In genomic region chr1:180210031-180210432, GRCm38 (mm10) we compare ENCODE assay signal across 12 mouse cellular contexts. TPM values are rescaled to one million over a fixed set of nuclear protein-coding genes. Genes with fewer than 3 reads are reported as not detected.
DNase-seq lines count a peak whose midpoint lies in the region; ATAC-seq lines count a peak whose summit lies in the region.
"Had no signal": no experiment of that assay in that cellular context is flagged by ENCODE, and none has a peak within 500 bp of the region (broad histone marks: within the 10 kb centered on the region; RNA-seq: fewer than 3 reads in every experiment).

No protein-coding gene starts in this region.

- no peak overlapping the region; the same call in 1 of the 2 replicates for H3K27ac ChIP-seq in heart, embryonic 10.5 days
- no peak overlapping the region for H3K27ac ChIP-seq in forebrain, embryonic 11.5 days (ENCODE audit: low read depth, low read length)
- H3K27ac ChIP-seq: liver, embryonic 15.5 days; stomach, postnatal 0 days had no signal

- peak; percentile 96 for DNase-seq in heart, adult 11 months
- no peak for DNase-seq in heart, embryonic 10.5 days (ENCODE audit: low spot score)
- peak; percentile 24 for DNase-seq in adipocyte (ENCODE audit: low spot score)
- DNase-seq in adrenal gland, postnatal 25 days, result peak; percentile 64
- peak; percentile 78 to 84 for DNase-seq in heart, postnatal 10 days
- DNase-seq in frontal cortex, adult 2 months (ENCODE audit: extremely low spot score in 1 of 2, low spot score in 1 of 2), result no peak
- no peak for DNase-seq in lung, postnatal 4 days
- no peak for DNase-seq in forebrain, embryonic 11.5 days (ENCODE audit: low spot score)

- peaks cover 8% of the 10 kb centered on the region; the same call in 1 of the 2 replicates for H3K4me1 ChIP-seq in heart, embryonic 10.5 days
- no peaks in the 10 kb centered on the region for H3K4me1 ChIP-seq in forebrain, embryonic 11.5 days (replicated peaks; ENCODE audit: control insufficient read depth, insufficient read depth, low read length)

- no peaks in the 10 kb centered on the region for H3K27me3 ChIP-seq in heart, embryonic 10.5 days (ENCODE audit: insufficient read depth, poor library complexity, severe bottlenecking)
- no peaks in the 10 kb centered on the region for H3K27me3 ChIP-seq in forebrain, embryonic 11.5 days (ENCODE audit: control insufficient read depth, insufficient read depth, low read length)
- H3K27me3 ChIP-seq: liver, embryonic 15.5 days; megakaryocyte, embryonic 14.5 days had no signal

- intact Hi-C loops in heart, postnatal 10 days (cut with DNase I), result no loop called here

- H3K36me3 ChIP-seq in heart, embryonic 10.5 days, result no peaks in the 10 kb centered on the region
- H3K36me3 ChIP-seq in forebrain, embryonic 11.5 days (ENCODE audit: control insufficient read depth, insufficient read depth, low read length), result no peaks in the 10 kb centered on the region
- H3K36me3 ChIP-seq: liver, embryonic 15.5 days had no signal

- no peak overlapping the region for H3K4me2 ChIP-seq in forebrain, embryonic 11.5 days (ENCODE audit: low read depth, low read length, severe bottlenecking)
- H3K4me2 ChIP-seq: liver, embryonic 15.5 days had no signal

- no peak overlapping the region for H3K4me3 ChIP-seq in heart, embryonic 10.5 days
- no peak overlapping the region for H3K4me3 ChIP-seq in forebrain, embryonic 11.5 days (ENCODE audit: low read depth, low read length)
- H3K4me3 ChIP-seq: liver, embryonic 15.5 days; megakaryocyte, embryonic 14.5 days had no signal

- H3K9ac ChIP-seq in forebrain, embryonic 11.5 days (ENCODE audit: low read length), result no peak overlapping the region
- H3K9ac ChIP-seq: liver, embryonic 15.5 days had no signal

- 64% methylated on average over 4 of the region's 4 CpGs for WGBS in heart, embryonic 10.5 days
- 90% methylated on average over 4 of the region's 4 CpGs for WGBS in forebrain, embryonic 11.5 days

- no peak for ATAC-seq in forebrain, embryonic 11.5 days (replicated peaks; ENCODE audit: low FRiP score)
- ATAC-seq: CD4-positive, CD25-positive, alpha-beta regulatory T cell, adult 4 months had no signal

- H3K9me3 ChIP-seq in heart, embryonic 10.5 days, result no peaks in the 10 kb centered on the region
- H3K9me3 ChIP-seq in forebrain, embryonic 11.5 days (ENCODE audit: control insufficient read depth, low read length), result no peaks in the 10 kb centered on the region
- H3K9me3 ChIP-seq: liver, embryonic 15.5 days had no signal

RNA-seq across cellular contexts. Expression of gene Coq8a, which starts 10.6 kb away (rescaled TPM):
- 4.0 and 8.2 TPM in 2 replicates for polyA plus RNA-seq in heart, embryonic 10.5 days (2016; fragmentation: Nextera tagmentation; extraction: Ambion mirVana)
- 196 and 358 TPM in 2 replicates for total RNA-seq in adrenal gland, postnatal 25 days (2021)
- total RNA-seq in heart, postnatal 10 days (2021), result 100 to 1,000 TPM; 568 to 689 TPM
- 35.7 and 39.5 TPM in 2 replicates for polyA plus RNA-seq in frontal cortex, adult 2 months (2012; rRNA removed)
- polyA plus RNA-seq in forebrain, embryonic 11.5 days (2014; fragmentation: Nextera tagmentation; extraction: Ambion mirVana), result 1.4 and 1.5 TPM in 2 replicates

RNA-seq across cellular contexts. Expression of gene Psen2, which starts 53.2 kb away (rescaled TPM):
- 15.6 and 16.4 TPM in 2 replicates for polyA plus RNA-seq in heart, embryonic 10.5 days (2016; fragmentation: Nextera tagmentation; extraction: Ambion mirVana)
- total RNA-seq in adrenal gland, postnatal 25 days (2021), result 31.0 and 35.5 TPM in 2 replicates
- 10 to 100 TPM; 13.5 to 15.3 TPM for total RNA-seq in heart, postnatal 10 days (2021)
- 22.4 and 23.9 TPM in 2 replicates for polyA plus RNA-seq in frontal cortex, adult 2 months (2012; rRNA removed)
- polyA plus RNA-seq in forebrain, embryonic 11.5 days (2014; fragmentation: Nextera tagmentation; extraction: Ambion mirVana), result 5.7 and 6.1 TPM in 2 replicates

Comparison
In these comparisons a context has a peak if more than half of its experiments do, and no peak if none do; other contexts are left out.
1. DNase-seq: peak in heart, adult 11 months (single experiment), adipocyte (single experiment), adrenal gland, postnatal 25 days (single experiment) and heart, postnatal 10 days (2 of 2); none in heart, embryonic 10.5 days (single experiment), frontal cortex, adult 2 months (0 of 2), lung, postnatal 4 days (0 of 2) and forebrain, embryonic 11.5 days (single experiment).